Mouse (Mus musculus): ENCODE data around the gene Serinc4. TPM values are rescaled to one million over a fixed set of nuclear protein-coding genes. Genes with fewer than 3 reads are reported as not detected.

Gene Serinc4
- polyA plus RNA-seq, 1 experiment: not detected

DNA sequence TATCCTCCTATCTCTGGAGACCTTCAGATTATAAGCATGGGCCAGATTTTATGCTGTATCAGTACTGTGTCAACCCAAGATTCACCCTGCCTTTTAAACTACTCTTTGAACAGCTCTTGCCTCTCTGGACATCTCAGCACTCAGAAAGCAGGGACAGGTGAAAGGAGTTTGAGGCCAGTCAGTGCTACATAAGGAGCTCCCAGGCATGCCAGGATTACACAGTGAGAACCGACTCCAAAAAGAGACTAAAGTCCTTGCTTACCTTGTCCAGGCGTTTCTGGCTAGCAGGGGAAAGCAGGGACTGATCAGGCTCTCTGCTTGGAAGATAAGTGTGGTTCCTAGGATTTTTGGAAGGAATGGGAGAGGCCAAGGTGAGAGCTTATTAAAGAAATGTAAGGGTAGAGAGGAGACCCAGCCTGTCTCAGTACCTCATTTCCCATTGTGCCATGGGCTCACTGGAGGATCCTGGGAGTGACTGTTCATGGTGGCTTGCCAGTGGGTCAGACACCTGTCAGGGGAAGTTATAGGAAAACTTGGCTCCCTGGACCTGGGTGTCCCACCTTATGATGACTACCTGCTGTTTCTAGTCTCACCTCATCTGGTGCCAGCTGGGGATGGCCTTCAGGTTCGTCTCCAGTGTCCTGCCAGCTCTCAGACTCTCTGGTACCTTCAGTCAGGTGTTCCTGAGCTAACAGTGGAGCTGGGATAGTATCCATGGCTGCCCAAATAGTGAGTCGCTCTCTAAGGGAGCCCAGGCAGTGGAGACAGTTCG, 15.6 kb downstream of the Serinc4 start:
- Histone ChIP-seq H3K27ac (replicated peaks; ENCODE audit: low read depth, low read length) (no peak overlapping the region), H3K4me3 (ENCODE audit: insufficient read depth, low read depth, low read length) (no peak overlapping the region), H3K4me1 (ENCODE audit: control insufficient read depth, insufficient read depth, insufficient read length, low read length) (0 out of 2 replicates have a peak, but pooled peaks cover 4% of the 10 kb centered on the region)

GRCm38 (mm10) chr2:121439746-121440145, 16.8 kb downstream of the Serinc4 start:
- H3K27ac ChIP-seq (replicated peaks; ENCODE audit: low read depth, low read length): no peak overlapping the region
- 0 out of 2 replicates have a peak, but pooled peaks cover 4% of the 10 kb centered on the region for H3K4me1 ChIP-seq (ENCODE audit: control insufficient read depth, insufficient read depth, insufficient read length, low read length)
- H3K4me3 ChIP-seq (ENCODE audit: insufficient read depth, low read depth, low read length): no peak overlapping the region

- H3K4me1 ChIP-seq (ENCODE audit: control insufficient read depth, insufficient read depth, insufficient read length, low read length): no peaks in the 10 kb centered on the region
- no peak overlapping the region for H3K27ac ChIP-seq (replicated peaks; ENCODE audit: low read depth, low read length)
- no peak overlapping the region for H3K4me3 ChIP-seq (ENCODE audit: insufficient read depth, low read depth, low read length)
These were observed 21.7 kb downstream of the Serinc4 start for GRCm38 (mm10) chr2:121434854-121435253.

DNA sequence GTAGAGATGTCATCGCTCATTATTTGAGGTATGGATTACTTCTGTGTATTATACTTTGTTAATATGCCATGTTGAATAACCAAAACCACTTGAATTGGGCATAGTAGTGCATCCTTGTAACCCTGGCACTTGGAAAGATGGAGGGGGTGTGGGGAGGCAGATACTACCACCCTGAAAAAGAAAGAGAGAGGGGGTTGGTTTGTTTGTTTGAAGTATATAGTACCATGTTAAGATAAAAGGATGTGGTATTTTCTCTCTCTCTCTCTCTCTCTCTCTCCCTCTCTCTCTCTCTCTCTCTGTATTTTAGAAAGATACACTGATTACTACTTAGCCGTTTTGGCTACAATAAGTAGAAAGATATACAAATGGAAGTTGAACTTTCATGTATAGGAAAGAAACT, 30.7 kb downstream of the Serinc4 start:
- H3K27ac ChIP-seq (replicated peaks; ENCODE audit: low read depth, low read length): no peak overlapping the region
- no peak overlapping the region for H3K4me3 ChIP-seq (ENCODE audit: insufficient read depth, low read depth, low read length)
- H3K4me1 ChIP-seq (ENCODE audit: control insufficient read depth, insufficient read depth, insufficient read length, low read length): no peaks in the 10 kb centered on the region

DNA sequence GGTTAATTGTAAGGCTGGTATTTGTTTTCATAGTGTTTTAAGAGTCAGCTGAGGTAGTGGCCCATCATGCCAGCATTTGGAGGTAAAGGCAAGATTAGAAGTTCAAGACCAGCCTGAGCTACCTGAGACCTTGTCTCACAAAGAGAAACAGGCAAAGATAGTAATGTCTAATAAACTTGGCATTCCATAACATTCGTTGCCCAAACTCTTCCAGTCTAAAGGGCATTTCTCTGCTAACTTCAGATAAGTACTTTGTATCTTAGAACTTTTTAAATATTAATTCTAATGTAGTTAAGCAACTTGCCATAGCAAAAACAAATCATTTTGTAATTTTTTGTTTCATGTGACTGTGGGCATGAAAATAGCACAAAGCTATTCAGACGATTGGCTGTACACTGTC, 33.4 kb downstream of the Serinc4 start:
- no peaks in the 10 kb centered on the region for H3K4me1 ChIP-seq (ENCODE audit: control insufficient read depth, insufficient read depth, insufficient read length, low read length)
- H3K4me3 ChIP-seq (ENCODE audit: insufficient read depth, low read depth, low read length): no peak overlapping the region
- H3K27ac ChIP-seq (replicated peaks; ENCODE audit: low read depth, low read length): no peak overlapping the region

DNA sequence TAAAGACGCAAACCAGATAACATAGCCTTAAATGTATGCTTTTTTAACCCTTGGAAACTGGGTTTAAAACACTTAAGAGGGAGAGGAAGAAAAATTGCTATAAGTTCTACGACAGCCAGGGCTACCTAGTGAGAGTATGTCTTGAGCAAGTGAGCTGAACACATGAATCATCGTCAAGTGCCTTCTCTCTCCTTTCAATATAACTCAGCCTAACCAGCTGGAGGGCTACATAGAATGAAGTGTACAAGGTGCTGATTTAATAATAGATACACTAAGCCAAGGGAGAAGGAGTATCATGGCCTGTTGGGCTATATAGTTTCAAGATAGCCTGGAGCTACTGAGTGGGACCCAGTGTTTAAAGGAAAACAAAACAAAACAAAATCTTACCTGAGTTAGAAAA, 38.1 kb downstream of the Serinc4 start:
- no peak overlapping the region for H3K27ac ChIP-seq (replicated peaks; ENCODE audit: low read depth, low read length)
- H3K4me1 ChIP-seq (ENCODE audit: control insufficient read depth, insufficient read depth, insufficient read length, low read length): peaks cover 8% of the 10 kb centered on the region; the same call in 1 of the 2 replicates
- H3K4me3 ChIP-seq (ENCODE audit: insufficient read depth, low read depth, low read length): no peak overlapping the region

GRCm38 (mm10) chr2:121416356-121416755, 40.2 kb downstream of the Serinc4 start:
- peaks cover 8% of the 10 kb centered on the region; the same call in 1 of the 2 replicates for H3K4me1 ChIP-seq (ENCODE audit: control insufficient read depth, insufficient read depth, insufficient read length, low read length)
- H3K4me3 ChIP-seq (ENCODE audit: insufficient read depth, low read depth, low read length): no peak overlapping the region

GRCm38 (mm10) chr2:121415591-121415990, 41.0 kb downstream of the Serinc4 start:
- H3K4me1 ChIP-seq (ENCODE audit: control insufficient read depth, insufficient read depth, insufficient read length, low read length): peaks cover 8% of the 10 kb centered on the region; the same call in 1 of the 2 replicates
- H3K4me3 ChIP-seq (ENCODE audit: insufficient read depth, low read depth, low read length): no peak overlapping the region
- H3K27ac ChIP-seq (replicated peaks; ENCODE audit: low read depth, low read length): no peak overlapping the region

More at GRCm38 (mm10) chr2:121416356-121416755, 40.2 kb downstream of the Serinc4 start:
- H3K27ac ChIP-seq (replicated peaks; ENCODE audit: low read depth, low read length): no peak overlapping the region

- Histone ChIP-seq H3K4me3 (ENCODE audit: insufficient read depth, low read depth, low read length) (0 out of 2 replicates have a peak overlapping the region, but pooled peaks have one; percentile 1), H3K27ac (replicated peaks; ENCODE audit: low read depth, low read length) (no peak overlapping the region), H3K4me1 (ENCODE audit: control insufficient read depth, insufficient read depth, insufficient read length, low read length) (peaks cover 8% of the 10 kb centered on the region; the same call in 1 of the 2 replicates)
These were observed 41.5 kb downstream of the Serinc4 start for GRCm38 (mm10) chr2:121415103-121415502.

- H3K4me1 ChIP-seq (ENCODE audit: control insufficient read depth, insufficient read depth, insufficient read length, low read length): peaks cover 8% of the 10 kb centered on the region; the same call in 1 of the 2 replicates
- H3K27ac ChIP-seq (replicated peaks; ENCODE audit: low read depth, low read length): peak overlapping the region; percentile 88
- H3K4me3 ChIP-seq (ENCODE audit: insufficient read depth, low read depth, low read length): peak overlapping the region; percentile 98
These were observed 42.4 kb downstream of the Serinc4 start for GRCm38 (mm10) chr2:121414139-121414685.

DNA sequence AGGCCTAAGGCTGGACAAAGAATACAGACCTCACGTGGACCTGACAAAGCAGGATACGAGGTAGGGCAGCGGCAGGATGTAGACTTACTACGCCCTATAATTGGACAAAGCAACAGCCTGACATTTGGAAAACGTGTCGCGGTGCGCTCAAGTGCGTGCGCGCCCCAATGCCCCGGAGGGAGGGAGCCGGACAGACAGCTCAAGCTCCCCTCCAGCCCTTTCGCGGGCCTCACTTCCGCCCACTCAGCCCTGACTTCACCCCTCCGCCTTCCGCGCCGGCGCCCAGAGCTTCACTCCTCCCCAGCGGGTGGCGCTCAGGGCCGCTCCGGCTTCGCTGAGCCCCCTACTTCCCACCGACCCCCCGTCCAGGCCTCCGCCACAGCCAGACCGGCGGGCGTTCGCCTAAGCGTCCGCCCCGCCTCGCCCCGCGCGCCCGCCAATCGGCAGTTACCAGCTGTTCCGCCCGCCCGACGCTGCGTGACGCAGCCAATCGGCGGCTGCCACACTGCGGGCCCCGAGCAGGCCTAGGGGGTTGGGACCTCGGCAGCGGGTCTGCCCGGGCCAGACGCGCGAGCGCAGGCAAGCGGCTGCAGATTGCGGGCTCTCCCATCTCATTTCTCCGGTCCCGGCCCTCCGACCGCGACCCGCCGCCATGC, 43.1 kb downstream of the Serinc4 start, which contains the start of the genes Pdia3 and Catsper2:
TSS of gene Pdia3 (plus strand) at position 389 of the 656 bp plus-strand sequence.
TSS of gene Catsper2 (minus strand) at position 406 of the 656 bp plus-strand sequence.
- H3K4me1 ChIP-seq (ENCODE audit: control insufficient read depth, insufficient read depth, insufficient read length, low read length): peaks cover 8% of the 10 kb centered on the region; the same call in 1 of the 2 replicates
- H3K27ac ChIP-seq (replicated peaks; ENCODE audit: low read depth, low read length): peak within 1 kb of the TSS; percentile 88
- H3K4me3 ChIP-seq (ENCODE audit: insufficient read depth, low read depth, low read length): peak within 1 kb of the TSS; percentile 98

GRCm38 (mm10) chr2:121412843-121413386, 43.7 kb downstream of the Serinc4 start:
- H3K27ac ChIP-seq (replicated peaks; ENCODE audit: low read depth, low read length): peak overlapping the region; percentile 86
- peaks cover 8% of the 10 kb centered on the region; the same call in 1 of the 2 replicates for H3K4me1 ChIP-seq (ENCODE audit: control insufficient read depth, insufficient read depth, insufficient read length, low read length)
- peak overlapping the region; percentile 69 for H3K4me3 ChIP-seq (ENCODE audit: insufficient read depth, low read depth, low read length)

DNA sequence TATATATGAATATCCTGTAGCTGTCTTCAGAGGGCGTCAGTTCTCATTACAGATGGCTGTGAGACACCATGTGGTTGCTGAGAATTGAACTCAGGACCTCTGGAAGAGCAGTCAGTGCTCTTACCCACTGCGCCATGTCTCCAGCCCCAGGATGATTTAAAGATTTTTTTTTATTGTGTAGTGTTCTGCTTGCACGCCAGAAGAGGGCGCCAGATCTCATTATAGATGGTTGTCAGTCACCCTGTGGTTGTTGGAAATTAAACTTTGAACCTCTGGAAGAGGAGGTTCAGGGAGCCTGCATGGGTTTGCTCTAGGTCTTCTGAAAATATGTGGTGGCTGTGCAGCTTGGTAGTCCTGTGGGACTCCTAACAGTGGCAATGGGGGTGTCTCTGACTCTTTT, 48.4 kb downstream of the Serinc4 start:
- H3K4me1 ChIP-seq (ENCODE audit: control insufficient read depth, insufficient read depth, insufficient read length, low read length): no peaks in the 10 kb centered on the region
- no peak overlapping the region for H3K4me3 ChIP-seq (ENCODE audit: insufficient read depth, low read depth, low read length)
- no peak overlapping the region for H3K27ac ChIP-seq (replicated peaks; ENCODE audit: low read depth, low read length)

DNA sequence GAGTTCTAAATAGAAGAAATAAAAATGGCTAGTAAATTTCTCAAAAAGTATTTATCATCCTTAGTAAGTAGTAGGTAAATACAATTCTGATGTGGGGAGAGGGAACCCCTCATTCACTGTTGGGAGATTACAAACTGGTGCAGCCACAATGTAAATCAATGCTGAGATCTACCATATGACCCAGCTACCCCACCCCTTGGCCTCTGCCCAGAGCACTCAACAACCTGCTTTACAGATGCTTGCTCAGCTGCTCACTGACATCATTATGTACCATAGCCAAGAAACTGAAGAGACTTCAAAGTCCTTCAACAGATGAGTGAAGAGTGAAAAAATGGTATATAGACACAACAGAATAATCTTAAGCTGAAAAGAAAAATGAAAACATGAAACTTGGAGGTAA, 53.3 kb downstream of the Serinc4 start:
- no peak overlapping the region for H3K27ac ChIP-seq (replicated peaks; ENCODE audit: low read depth, low read length)
- no peak overlapping the region for H3K4me3 ChIP-seq (ENCODE audit: insufficient read depth, low read depth, low read length)
- H3K4me1 ChIP-seq (ENCODE audit: control insufficient read depth, insufficient read depth, insufficient read length, low read length): no peaks in the 10 kb centered on the region

DNA sequence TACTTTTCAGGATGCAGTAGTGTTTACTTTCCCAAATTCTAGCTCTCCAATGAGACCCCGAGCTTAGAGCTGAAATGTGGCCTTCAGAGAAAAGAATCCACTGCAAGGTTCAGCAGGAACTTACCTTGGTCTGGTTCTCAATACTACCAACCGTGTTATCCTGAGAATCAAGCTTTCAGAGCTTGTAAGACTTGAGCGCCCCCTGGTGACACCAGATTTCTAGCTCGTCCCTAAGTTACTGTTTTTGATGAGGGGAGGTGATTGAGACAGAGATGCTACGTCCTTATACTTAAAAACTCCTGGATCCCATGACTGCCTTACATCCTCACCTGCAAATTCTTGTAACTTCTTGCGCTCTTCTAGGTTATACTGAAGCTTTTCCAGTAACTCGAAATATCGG, 60.0 kb downstream of the Serinc4 start:
- no peaks in the 10 kb centered on the region for H3K4me1 ChIP-seq (ENCODE audit: control insufficient read depth, insufficient read depth, insufficient read length, low read length)
- H3K4me3 ChIP-seq (ENCODE audit: insufficient read depth, low read depth, low read length): no peak overlapping the region
- no peak overlapping the region for H3K27ac ChIP-seq (replicated peaks; ENCODE audit: low read depth, low read length)
